Mouse (Mus musculus): Measurements from ENCODE around the gene Lrrk1. TPM values are rescaled to one million over a fixed set of nuclear protein-coding genes. Genes with fewer than 3 reads are reported as not detected.

Lrrk1 gene
- polyA plus RNA-seq, 1 experiment from 2014 or later, result 1.0 TPM

DNA sequence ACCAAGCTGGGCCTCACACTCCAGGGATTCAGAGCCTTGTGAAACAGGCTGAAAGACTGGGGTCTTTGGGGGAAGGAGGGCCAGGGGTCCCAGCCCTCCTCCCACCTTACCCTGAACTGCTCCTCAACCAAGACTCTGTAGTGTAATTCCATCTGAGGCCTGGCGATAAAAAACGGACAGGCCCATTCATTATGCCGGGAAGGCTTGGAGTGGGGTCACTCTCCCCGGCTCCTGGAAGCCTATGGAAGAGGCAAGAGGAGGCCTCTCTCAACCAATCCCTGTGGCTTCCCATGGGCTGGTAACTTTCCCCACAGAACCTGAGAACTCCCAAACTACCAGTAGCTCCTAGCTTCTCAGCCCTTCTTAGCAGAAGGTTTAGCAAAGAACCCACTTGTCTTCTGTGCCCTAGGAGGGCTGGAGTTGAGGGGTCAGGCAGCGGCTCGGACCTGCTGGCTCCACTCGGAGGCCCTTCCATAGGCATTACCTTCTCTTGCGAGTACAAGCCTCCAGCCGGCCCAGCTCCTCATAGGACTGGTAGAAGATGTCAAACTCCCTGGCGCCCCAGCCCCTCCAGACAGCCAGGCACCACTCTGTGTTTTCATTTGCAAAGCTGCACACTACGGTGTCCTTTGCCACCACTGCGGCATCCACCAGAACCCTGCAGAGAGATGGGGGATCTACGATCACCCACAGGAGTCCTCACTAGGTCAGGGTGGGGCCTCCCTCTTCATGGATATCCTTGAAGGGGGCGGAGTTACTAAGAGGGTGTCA lies 128.5 kb downstream of the Lrrk1 start:
- Histone ChIP-seq H3K9ac (replicated peaks; ENCODE audit: low read depth, low read length) (no peak overlapping the region), H3K4me3 (ENCODE audit: low read depth, low read length) (no peak overlapping the region), H3K36me3 (ENCODE audit: control insufficient read depth, insufficient read depth, low read length) (no peaks in the 10 kb centered on the region), H3K9me3 (ENCODE audit: control insufficient read depth, low read length) (no peaks in the 10 kb centered on the region), H3K4me1 (ENCODE audit: control insufficient read depth, insufficient read depth, low read length) (no peaks in the 10 kb centered on the region), H3K27me3 (ENCODE audit: control insufficient read depth, insufficient read depth, low read length) (no peaks in the 10 kb centered on the region), H3K27ac (ENCODE audit: low read depth, low read length) (no peak overlapping the region), H3K4me2 (ENCODE audit: low read depth, low read length) (no peak overlapping the region)
- WGBS, result 85% methylated on average over 14 of the region's 14 CpGs
- no peak for ATAC-seq (ENCODE audit: low read depth)

DNA sequence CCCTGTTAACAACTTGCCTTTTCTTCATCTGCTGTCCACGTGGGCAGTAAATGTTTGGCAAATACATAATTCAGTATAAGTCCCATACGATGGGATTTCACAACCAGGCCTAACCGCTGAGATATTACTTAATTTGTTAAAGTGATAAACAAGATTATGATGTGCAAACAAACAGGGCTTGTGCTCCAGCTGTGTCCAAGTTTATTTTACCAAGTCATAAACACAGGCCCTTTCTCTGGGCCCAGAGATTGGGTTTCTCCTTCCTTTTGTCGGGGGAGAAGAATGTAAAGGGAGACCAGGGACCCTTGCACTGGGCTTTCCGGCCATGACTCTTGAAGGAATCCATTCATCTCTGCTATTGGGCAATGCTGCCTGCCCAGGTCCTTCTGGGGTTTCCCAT lies 129.2 kb downstream of the Lrrk1 start:
- no peak overlapping the region for H3K9ac ChIP-seq (replicated peaks; ENCODE audit: low read depth, low read length)
- H3K36me3 ChIP-seq (ENCODE audit: control insufficient read depth, insufficient read depth, low read length), result no peaks in the 10 kb centered on the region
- H3K27ac ChIP-seq (ENCODE audit: low read depth, low read length), result no peak overlapping the region
- H3K9me3 ChIP-seq (ENCODE audit: control insufficient read depth, low read length), result no peaks in the 10 kb centered on the region
- 87% methylated on average over 5 of the region's 5 CpGs for WGBS
- no peaks in the 10 kb centered on the region for H3K4me1 ChIP-seq (ENCODE audit: control insufficient read depth, insufficient read depth, low read length)
- H3K4me3 ChIP-seq (ENCODE audit: low read depth, low read length), result no peak overlapping the region
- H3K27me3 ChIP-seq (ENCODE audit: control insufficient read depth, insufficient read depth, low read length), result no peaks in the 10 kb centered on the region
- no peak overlapping the region for H3K4me2 ChIP-seq (ENCODE audit: low read depth, low read length)
- ATAC-seq (ENCODE audit: low read depth), result no peak

DNA sequence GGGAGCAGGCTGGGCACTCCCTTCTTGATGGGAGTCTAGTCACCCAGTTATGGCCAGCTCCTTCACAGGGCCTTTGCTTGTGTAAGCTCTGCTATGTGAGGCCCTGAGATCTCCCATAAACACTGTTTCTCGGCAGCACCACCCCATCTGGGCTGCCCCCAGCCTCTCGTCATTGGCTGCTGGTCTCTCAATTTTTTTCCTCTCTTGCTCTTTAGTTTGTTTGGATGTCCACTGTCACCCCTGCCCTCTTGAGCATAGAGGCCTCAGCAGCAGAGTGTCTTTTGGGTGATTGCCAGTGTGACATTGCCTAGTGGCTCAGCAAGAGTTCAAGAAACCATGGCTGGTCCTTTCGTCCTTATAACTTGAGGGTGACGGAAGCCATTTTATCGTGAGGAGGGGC lies 130.9 kb downstream of the Lrrk1 start:
- H3K27me3 ChIP-seq (ENCODE audit: control insufficient read depth, insufficient read depth, low read length), result no peaks in the 10 kb centered on the region
- no peak overlapping the region for H3K4me3 ChIP-seq (ENCODE audit: low read depth, low read length)
- 86% methylated on average over 5 of the region's 5 CpGs for WGBS
- no peaks in the 10 kb centered on the region for H3K9me3 ChIP-seq (ENCODE audit: control insufficient read depth, low read length)
- H3K36me3 ChIP-seq (ENCODE audit: control insufficient read depth, insufficient read depth, low read length), result no peaks in the 10 kb centered on the region
- no peak overlapping the region for H3K4me2 ChIP-seq (ENCODE audit: low read depth, low read length)
- ATAC-seq (ENCODE audit: low read depth), result no peak
- no peaks in the 10 kb centered on the region for H3K4me1 ChIP-seq (ENCODE audit: control insufficient read depth, insufficient read depth, low read length)
- no peak overlapping the region for H3K9ac ChIP-seq (replicated peaks; ENCODE audit: low read depth, low read length)
- no peak overlapping the region for H3K27ac ChIP-seq (ENCODE audit: low read depth, low read length)

DNA sequence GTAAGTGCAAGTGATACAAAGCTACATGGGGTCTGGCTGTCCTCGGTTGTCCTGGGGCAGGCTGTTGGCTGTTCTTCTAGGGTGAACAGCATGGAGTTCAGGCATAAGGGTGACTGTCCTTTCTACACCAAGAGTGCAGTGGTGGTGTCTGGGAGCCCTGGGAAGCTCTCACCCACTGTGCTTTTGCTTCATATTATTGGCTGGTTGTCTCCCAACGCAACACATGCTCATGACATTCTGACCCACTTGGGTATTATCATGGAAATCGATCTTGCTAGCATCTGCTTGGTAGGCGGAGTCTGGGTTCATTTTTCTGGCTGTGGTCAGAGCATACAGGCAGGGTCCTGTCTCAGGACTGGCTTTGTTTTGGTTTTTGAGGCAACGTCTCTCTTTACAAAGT lies 131.7 kb downstream of the Lrrk1 start:
- Histone ChIP-seq H3K9me3 (ENCODE audit: control insufficient read depth, low read length) (no peaks in the 10 kb centered on the region), H3K36me3 (ENCODE audit: control insufficient read depth, insufficient read depth, low read length) (no peaks in the 10 kb centered on the region), H3K4me3 (ENCODE audit: low read depth, low read length) (no peak overlapping the region), H3K27me3 (ENCODE audit: control insufficient read depth, insufficient read depth, low read length) (no peaks in the 10 kb centered on the region), H3K27ac (ENCODE audit: low read depth, low read length) (no peak overlapping the region), H3K9ac (replicated peaks; ENCODE audit: low read depth, low read length) (no peak overlapping the region), H3K4me1 (ENCODE audit: control insufficient read depth, insufficient read depth, low read length) (no peaks in the 10 kb centered on the region), H3K4me2 (ENCODE audit: low read depth, low read length) (no peak overlapping the region)
- 65% methylated on average over 5 of the region's 5 CpGs for WGBS
- no peak for ATAC-seq (ENCODE audit: low read depth)

DNA sequence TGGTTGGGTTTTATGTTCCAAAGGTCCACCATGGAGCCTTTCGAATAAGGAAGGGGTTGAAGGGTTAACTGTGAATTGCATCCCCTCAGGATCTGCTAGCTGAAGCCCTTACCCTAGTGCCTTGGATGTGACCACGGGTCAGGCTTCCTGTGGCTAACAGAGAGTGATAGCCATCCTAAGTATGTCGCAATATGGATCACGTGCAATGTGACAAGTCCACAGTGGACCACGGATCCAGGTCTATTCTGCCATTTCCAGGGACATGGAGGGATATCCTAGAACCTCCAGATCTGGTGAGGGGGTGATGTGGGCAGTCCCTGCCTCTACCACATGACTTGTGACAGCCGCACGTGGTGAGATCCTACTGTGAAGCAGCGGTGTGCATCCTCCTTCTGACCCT lies 133.2 kb downstream of the Lrrk1 start:
- Histone ChIP-seq H3K4me2 (ENCODE audit: low read depth, low read length) (no peak overlapping the region), H3K9ac (replicated peaks; ENCODE audit: low read depth, low read length) (no peak overlapping the region), H3K27ac (ENCODE audit: low read depth, low read length) (no peak overlapping the region), H3K36me3 (ENCODE audit: control insufficient read depth, insufficient read depth, low read length) (no peaks in the 10 kb centered on the region), H3K4me1 (ENCODE audit: control insufficient read depth, insufficient read depth, low read length) (no peaks in the 10 kb centered on the region), H3K9me3 (ENCODE audit: control insufficient read depth, low read length) (no peaks in the 10 kb centered on the region), H3K27me3 (ENCODE audit: control insufficient read depth, insufficient read depth, low read length) (no peaks in the 10 kb centered on the region), H3K4me3 (ENCODE audit: low read depth, low read length) (no peak overlapping the region)
- no peak for ATAC-seq (ENCODE audit: low read depth)
- 90% methylated on average over 8 of the region's 8 CpGs for WGBS

DNA sequence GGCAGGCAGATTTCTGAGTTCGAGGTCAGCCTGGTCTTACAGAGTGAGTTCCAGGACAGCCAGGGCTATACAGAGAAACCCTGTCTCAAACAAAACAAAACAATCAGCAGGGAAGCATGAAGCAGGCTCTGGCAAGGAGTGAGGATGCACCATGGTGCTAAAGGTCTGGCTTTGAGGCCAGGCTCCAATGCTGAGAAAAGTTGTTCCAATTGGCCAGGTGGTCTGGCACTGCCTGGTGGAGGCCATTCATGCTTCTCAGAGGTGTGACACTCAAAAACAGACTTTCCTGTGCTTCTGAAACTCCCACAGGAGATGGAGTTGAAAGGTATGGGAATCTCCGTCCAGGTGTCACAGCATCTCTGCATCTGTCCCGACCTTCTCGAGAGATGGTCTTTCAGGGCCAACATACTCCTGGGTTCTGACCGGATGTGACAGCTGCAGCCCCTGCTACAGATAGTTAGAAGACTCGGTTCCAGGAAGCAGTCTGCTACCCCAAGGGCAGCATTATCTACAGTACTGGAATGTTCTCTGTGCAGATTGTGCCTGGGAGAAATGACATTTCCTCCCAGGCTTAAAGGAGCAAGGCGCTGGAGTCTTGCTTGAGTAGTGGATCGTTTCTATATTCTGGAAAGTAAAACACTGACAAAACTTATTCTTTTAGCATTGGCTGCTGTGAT lies 134.0 kb downstream of the Lrrk1 start:
- no peaks in the 10 kb centered on the region for H3K4me1 ChIP-seq (ENCODE audit: control insufficient read depth, insufficient read depth, low read length)
- H3K27ac ChIP-seq (ENCODE audit: low read depth, low read length), result no peak overlapping the region
- H3K36me3 ChIP-seq (ENCODE audit: control insufficient read depth, insufficient read depth, low read length), result no peaks in the 10 kb centered on the region
- 90% methylated on average over 8 of the region's 8 CpGs for WGBS
- H3K9me3 ChIP-seq (ENCODE audit: control insufficient read depth, low read length), result no peaks in the 10 kb centered on the region
- no peaks in the 10 kb centered on the region for H3K27me3 ChIP-seq (ENCODE audit: control insufficient read depth, insufficient read depth, low read length)
- H3K4me3 ChIP-seq (ENCODE audit: low read depth, low read length), result no peak overlapping the region
- no peak overlapping the region for H3K9ac ChIP-seq (replicated peaks; ENCODE audit: low read depth, low read length)
- ATAC-seq (ENCODE audit: low read depth), result no peak
- H3K4me2 ChIP-seq (ENCODE audit: low read depth, low read length), result no peak overlapping the region

DNA sequence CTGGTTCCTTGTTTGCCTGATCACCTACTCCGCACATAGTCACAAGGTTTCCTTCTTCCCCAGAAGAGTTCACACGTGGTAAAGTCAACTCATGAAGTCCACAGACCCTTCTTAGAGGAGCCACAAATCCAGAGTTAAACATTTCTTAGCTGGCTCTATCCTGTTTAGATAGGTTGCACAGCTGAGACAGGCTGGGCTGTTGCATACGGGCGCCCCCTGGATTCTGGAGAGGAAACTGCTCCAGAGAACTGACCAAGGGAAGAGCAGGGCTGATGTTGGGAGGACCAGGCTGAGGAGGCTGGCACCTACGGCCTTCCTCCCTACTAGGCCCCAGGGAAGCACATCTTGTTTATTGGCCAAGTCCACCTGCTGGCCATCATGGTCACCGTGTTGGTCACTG lies 138.1 kb downstream of the Lrrk1 start:
- ATAC-seq (ENCODE audit: low read depth), result no peak
- Histone ChIP-seq H3K27me3 (ENCODE audit: control insufficient read depth, insufficient read depth, low read length) (no peaks in the 10 kb centered on the region), H3K4me2 (ENCODE audit: low read depth, low read length) (no peak overlapping the region), H3K4me1 (ENCODE audit: control insufficient read depth, insufficient read depth, low read length) (peaks cover 7% of the 10 kb centered on the region; the same call in 1 of the 2 replicates), H3K9me3 (ENCODE audit: control insufficient read depth, low read length) (no peaks in the 10 kb centered on the region), H3K27ac (ENCODE audit: low read depth, low read length) (no peak overlapping the region), H3K4me3 (ENCODE audit: low read depth, low read length) (no peak overlapping the region), H3K36me3 (ENCODE audit: control insufficient read depth, insufficient read depth, low read length) (no peaks in the 10 kb centered on the region), H3K9ac (replicated peaks; ENCODE audit: low read depth, low read length) (no peak overlapping the region)
- WGBS, result 28% methylated on average over 6 of the region's 6 CpGs

DNA sequence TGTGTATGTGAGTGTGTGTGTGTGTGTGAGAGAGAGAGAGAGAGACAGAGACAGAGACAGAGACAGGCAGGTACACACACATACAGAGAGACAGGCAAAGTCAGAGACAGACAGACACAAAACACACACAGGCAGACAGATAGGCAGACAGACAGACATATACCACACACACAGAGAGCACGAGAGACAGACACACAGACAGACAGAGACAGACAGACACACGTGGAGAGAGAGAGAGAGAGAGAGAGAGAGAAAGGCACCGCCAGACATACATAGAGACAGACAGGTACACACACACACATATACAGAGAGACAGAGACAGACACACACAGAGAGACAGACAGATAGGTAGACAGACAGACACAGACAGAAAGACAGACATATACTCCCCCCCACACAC lies 138.7 kb downstream of the Lrrk1 start:
- 81% methylated on average over 3 of the region's 3 CpGs for WGBS
- Histone ChIP-seq H3K4me3 (ENCODE audit: low read depth, low read length) (no peak overlapping the region), H3K4me1 (ENCODE audit: control insufficient read depth, insufficient read depth, low read length) (peaks cover 7% of the 10 kb centered on the region; the same call in 1 of the 2 replicates), H3K9ac (replicated peaks; ENCODE audit: low read depth, low read length) (no peak overlapping the region), H3K36me3 (ENCODE audit: control insufficient read depth, insufficient read depth, low read length) (no peaks in the 10 kb centered on the region), H3K4me2 (ENCODE audit: low read depth, low read length) (no peak overlapping the region), H3K9me3 (ENCODE audit: control insufficient read depth, low read length) (no peaks in the 10 kb centered on the region), H3K27me3 (ENCODE audit: control insufficient read depth, insufficient read depth, low read length) (no peaks in the 10 kb centered on the region), H3K27ac (ENCODE audit: low read depth, low read length) (no peak overlapping the region)
- no peak for ATAC-seq (ENCODE audit: low read depth)

DNA sequence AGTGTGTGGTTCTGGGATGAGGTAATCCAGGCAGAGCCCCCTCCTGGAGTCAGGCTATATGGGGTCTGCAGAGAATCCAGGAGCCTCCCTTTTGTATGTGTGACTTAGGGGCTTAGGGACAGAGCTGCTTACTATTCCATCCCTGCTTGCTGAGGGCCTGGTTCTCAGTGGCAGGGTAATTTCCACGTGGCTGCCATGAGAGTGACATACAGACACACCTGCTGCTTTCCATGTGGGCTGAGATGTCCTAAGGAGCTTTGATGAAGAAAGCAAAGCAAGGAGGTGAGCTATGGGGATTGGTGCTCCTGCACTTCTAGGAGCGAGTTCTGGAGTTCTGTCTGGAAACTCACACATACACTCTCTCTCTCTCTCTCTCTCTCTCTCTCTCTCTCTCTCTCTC lies 139.1 kb downstream of the Lrrk1 start:
- no peak overlapping the region for H3K9ac ChIP-seq (replicated peaks; ENCODE audit: low read depth, low read length)
- no peak for ATAC-seq (ENCODE audit: low read depth)
- no peaks in the 10 kb centered on the region for H3K36me3 ChIP-seq (ENCODE audit: control insufficient read depth, insufficient read depth, low read length)
- no peaks in the 10 kb centered on the region for H3K9me3 ChIP-seq (ENCODE audit: control insufficient read depth, low read length)
- no peaks in the 10 kb centered on the region for H3K27me3 ChIP-seq (ENCODE audit: control insufficient read depth, insufficient read depth, low read length)
- H3K4me3 ChIP-seq (ENCODE audit: low read depth, low read length), result no peak overlapping the region
- H3K4me1 ChIP-seq (ENCODE audit: control insufficient read depth, insufficient read depth, low read length), result peaks cover 7% of the 10 kb centered on the region; the same call in 1 of the 2 replicates
- no peak overlapping the region for H3K4me2 ChIP-seq (ENCODE audit: low read depth, low read length)
- WGBS, result 51% methylated on average over 2 of the region's 2 CpGs
- no peak overlapping the region for H3K27ac ChIP-seq (ENCODE audit: low read depth, low read length)
